Mouse (Mus musculus): Measurements from ENCODE around the gene Cenpm. TPM values are rescaled to one million over a fixed set of nuclear protein-coding genes. Genes with fewer than 3 reads are reported as not detected.

Cenpm gene
- total RNA-seq, 1 experiment from 2014 or later: 15.6 TPM

DNA sequence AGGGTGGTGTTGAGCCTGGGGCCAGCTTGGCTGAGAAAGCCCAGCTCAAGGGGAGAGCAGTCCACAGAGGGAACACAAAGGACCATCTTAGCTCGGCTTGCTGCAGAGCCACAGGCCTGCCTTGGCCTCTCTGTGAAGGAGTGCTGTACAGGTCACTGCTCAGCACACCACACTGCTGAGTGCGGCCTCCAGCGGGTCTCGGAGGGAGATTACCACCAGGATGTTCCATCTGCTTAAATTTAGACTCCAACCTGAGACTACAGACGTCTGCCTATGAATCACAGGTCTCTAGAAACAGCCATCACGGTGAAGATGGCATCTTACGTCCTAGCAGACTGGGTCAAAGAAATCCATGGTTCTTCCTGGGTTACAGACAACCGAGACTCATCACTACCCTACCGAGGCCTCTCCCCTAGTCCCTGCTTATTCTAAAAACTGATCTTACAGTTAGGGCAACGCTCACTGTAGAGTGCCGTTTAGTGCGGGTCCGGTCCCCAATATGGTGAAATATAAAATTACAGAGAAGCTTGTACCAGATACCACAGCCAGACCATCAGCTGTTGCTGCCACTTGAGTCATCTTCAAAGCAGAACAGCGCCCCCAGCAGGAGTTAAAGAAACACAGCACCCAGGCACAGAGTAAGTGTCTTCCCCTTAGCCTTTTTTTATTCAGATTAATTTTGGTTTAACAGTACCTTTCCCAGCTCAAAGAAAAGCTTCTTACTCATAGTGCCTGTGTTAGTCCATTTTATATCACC lies 23.3 kb downstream of the Cenpm start:
- ATAC-seq (replicated peaks in 1 of 2; ENCODE audit: insufficient read depth in 1 of 2, low FRiP score in 2 of 2, low TSS enrichment in 1 of 2, low read depth in 1 of 2, poor library complexity in 2 of 2, severe bottlenecking in 2 of 2): no peak

DNA sequence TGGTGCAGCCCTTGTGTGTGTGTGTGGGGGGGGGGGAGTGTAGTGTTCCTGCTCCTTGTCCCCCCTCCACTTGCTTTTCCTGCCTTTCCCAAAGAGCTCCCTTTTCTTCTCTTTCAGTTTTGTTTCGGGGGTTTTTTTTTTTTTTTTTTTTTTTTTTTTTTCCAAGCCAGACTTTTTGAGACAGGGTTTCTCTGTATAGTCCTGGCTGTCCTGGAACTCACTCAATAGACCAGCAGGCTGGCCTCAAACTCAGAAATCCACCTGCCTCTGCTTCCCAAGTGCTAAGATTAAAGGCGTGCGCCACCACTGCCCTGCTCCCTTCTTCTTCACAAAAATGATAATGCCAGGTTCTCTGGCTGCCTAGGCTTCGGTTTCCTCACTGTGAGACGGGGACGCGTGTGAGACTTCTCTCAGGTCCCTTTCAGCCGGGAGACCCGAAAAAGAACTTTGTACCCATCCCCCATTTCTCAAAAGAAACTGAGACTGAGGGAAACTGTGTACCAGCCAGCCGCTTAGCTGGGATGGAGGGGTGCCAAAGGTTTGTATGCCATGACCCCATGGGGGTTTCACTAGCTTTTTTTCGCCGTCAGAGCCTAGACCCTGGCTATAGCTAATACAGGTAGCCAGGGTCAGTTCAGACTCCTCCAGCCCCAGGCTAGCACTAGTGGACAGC lies 24.4 kb downstream of the Cenpm start:
- no peak for ATAC-seq (replicated peaks in 1 of 2; ENCODE audit: insufficient read depth in 1 of 2, low FRiP score in 2 of 2, low TSS enrichment in 1 of 2, low read depth in 1 of 2, poor library complexity in 2 of 2, severe bottlenecking in 2 of 2)

DNA sequence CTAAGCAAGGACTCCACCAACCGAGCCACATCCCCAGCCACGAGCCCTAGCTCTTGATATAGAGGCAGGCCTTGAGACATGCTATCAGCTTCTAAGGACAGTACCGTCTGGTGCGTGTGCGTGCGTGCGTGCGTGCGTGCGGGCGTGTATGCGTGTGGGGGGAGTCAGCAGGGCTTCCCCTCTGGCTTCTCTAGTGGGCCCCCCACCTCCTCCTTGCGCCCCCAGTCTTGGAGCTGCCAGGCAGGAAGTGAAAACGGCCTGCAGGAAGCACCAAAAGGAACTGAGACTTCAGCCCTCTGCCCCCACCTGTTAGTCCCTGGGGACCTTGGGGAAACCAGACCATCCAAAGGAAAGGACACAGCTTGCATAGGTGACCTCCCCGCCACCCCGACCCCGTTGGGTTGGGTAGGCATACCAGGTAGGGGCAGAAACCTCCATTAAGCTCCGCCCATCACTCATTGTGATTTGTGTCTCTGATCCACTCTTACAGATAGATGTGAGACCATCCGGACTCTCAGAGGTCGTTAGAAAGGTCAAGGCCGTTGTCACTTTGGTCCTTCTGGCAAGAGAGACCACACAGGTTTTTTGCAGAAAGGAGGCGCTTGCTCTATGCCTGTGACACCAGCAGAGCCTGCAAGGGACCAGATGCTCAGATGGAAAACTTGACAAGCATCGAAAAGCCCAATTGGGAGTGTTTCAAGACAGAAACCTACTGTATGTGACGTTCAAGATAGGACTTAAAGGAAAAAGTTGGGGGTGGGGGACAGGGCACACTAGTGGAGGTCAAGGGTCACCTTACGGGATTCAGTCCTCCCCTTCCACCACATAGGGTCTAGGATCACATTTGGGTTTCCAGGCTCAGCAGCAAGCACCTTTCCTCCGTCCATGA lies 25.5 kb downstream of the Cenpm start:
- ATAC-seq (replicated peaks in 1 of 2; ENCODE audit: insufficient read depth in 1 of 2, low FRiP score in 2 of 2, low TSS enrichment in 1 of 2, low read depth in 1 of 2, poor library complexity in 2 of 2, severe bottlenecking in 2 of 2): peak; percentile 28 to 58; a peak in 2 of 4 replicates

DNA sequence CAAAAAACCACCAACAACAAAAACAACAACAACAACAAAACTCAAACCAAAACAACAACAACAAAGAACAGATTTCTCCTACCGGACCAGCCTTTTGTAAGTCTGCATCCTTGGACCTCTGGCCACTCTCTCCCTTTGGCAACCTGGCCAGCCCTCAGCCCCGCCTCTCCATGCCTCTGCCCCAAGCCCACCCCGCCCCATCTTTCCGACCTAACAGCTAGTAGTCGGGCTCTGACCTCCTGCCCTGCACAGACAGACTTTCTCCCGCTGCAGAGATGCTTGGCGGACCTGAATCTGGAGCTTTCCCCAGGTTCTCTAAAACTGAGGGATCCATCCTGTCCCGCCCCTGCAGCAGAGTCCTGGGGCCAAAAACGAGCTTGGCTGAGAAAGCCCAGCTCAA lies 26.6 kb downstream of the Cenpm start:
- ATAC-seq (replicated peaks in 1 of 2; ENCODE audit: insufficient read depth in 1 of 2, low FRiP score in 2 of 2, low TSS enrichment in 1 of 2, low read depth in 1 of 2, poor library complexity in 2 of 2, severe bottlenecking in 2 of 2): no peak

DNA sequence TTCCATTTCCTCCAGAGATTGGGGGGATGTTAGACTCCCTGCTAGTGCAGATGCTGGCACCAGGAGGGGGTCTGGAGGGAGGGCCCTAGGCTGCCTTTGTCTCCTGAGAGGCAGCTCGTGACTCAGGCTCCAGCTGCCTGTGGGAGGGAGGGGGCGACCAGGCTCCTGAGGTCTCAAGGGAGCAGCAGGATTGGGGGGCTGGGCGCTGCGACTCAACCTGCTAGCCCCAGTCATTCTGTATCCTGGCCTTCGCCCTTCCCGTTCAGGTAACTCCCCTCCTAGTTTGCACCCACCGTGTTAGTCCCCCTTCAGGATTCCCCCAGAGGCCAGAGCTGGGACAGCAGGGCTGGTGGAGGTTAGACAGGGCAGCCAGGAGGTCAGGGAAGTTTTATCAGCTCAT lies 27.5 kb downstream of the Cenpm start:
- ATAC-seq (replicated peaks in 1 of 2; ENCODE audit: insufficient read depth in 1 of 2, low FRiP score in 2 of 2, low TSS enrichment in 1 of 2, low read depth in 1 of 2, poor library complexity in 2 of 2, severe bottlenecking in 2 of 2): no peak

DNA sequence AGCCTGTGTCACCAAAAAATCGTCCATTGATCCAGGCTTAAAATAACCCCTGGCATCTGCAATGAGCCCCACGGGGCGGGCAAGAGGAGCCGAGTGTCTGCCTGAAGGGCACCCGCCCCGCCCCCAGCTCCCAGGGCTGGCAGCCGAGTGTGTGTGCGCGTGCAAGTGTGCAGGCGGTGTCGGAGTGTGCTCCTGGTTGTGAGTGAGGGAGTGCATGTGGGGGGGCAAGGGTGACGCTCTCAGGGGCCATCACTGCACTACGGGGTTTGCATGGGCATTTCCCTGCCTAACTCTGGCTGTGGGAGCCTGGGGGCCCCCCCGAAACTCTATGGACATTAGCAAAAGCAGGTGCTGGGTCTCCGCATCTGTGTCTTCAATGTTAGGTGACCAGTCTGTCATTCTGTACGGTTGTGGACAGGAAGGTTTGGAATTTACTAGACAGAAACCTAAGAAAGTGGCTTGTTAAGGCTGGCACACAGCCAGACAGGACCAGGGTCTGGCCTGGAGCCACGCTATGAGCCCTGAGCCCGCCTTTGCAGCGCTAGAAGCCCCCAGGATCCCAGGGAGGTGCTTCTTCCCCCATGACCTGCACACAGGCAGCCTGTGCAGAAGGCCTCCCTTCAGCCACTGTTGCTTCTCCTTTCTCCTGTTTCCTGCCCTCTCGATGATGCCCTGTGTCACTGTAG lies 28.3 kb downstream of the Cenpm start:
- ATAC-seq (replicated peaks in 1 of 2; ENCODE audit: insufficient read depth in 1 of 2, low FRiP score in 2 of 2, low TSS enrichment in 1 of 2, low read depth in 1 of 2, poor library complexity in 2 of 2, severe bottlenecking in 2 of 2): no peak

DNA sequence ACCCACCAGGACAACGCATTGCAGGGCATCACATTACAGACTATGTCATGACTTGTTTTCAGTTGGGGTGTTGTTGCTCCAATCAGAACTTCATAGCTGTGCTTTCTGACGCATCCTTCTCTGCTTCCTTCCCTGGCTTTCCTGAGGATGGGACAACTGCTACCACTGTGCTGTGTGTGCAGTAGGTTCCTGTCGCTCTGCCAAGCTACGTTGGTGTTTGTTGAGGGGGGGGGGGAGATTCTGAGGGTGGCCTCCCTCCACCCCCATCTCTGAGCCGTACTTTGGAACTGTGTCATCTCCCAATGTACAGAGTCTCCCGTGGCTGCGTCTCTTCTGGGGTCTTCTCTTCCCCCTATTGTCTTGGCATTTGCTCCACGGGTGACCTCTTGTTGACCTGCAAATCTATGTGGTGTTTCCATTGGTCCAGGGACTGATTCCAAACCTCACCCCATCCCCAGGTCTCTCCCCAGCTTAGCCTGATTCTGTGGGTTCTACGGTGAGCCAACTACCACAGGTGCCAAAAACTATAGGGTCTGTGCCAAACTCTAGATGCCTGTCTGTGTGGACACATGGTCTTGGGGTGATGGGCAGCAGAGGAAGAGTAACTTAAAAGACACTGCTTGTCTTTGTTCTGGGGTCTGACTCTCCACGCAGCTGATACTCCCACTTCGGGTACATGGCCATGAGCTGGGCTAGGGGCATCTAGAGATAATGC lies 29.1 kb downstream of the Cenpm start:
- no peak for ATAC-seq (replicated peaks in 1 of 2; ENCODE audit: insufficient read depth in 1 of 2, low FRiP score in 2 of 2, low TSS enrichment in 1 of 2, low read depth in 1 of 2, poor library complexity in 2 of 2, severe bottlenecking in 2 of 2)

DNA sequence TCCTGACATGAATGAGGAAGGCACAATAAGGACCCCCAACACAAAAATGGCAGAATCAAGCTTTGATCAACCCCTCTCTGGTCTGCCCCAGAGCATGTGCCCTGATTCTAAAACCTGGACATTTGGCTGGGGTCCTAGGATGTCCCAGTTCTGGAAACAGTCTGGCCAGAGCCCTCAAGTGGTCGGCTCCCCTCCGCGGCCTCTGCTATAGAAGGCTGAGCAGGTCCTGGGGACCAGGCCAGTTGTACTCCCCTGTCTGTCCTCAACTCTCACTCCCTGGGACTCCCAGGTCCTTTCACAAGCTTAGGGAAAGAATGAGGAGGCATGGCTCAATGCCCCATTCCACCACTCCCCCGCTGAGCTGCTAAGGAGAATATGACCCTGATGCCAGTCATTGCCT lies 31.3 kb downstream of the Cenpm start:
- no peak for ATAC-seq (replicated peaks in 1 of 2; ENCODE audit: insufficient read depth in 1 of 2, low FRiP score in 2 of 2, low TSS enrichment in 1 of 2, low read depth in 1 of 2, poor library complexity in 2 of 2, severe bottlenecking in 2 of 2)

DNA sequence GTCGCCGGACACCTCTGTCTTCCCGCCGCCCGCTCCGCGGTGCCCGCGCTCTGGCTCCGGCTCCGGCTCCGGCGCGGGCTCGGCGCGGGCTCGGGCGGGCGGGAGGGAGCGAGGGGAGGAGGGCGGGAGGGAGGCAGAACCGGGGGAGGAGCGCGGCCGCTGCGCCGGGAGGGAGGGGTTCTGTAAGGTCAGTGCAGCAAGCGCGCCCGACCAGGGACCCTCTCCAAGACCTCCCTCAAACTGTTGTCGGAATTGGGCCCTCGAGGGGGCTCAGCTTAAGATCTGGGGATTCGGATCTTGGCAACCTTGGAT lies 31.8 kb downstream of the Cenpm start, which contains the start of gene Shisa8:
TSS of gene Shisa8 (minus strand) at position 64 of the 312 bp plus-strand sequence.
- ATAC-seq (replicated peaks in 1 of 2; ENCODE audit: insufficient read depth in 1 of 2, low FRiP score in 2 of 2, low TSS enrichment in 1 of 2, low read depth in 1 of 2, poor library complexity in 2 of 2, severe bottlenecking in 2 of 2): no peak

DNA sequence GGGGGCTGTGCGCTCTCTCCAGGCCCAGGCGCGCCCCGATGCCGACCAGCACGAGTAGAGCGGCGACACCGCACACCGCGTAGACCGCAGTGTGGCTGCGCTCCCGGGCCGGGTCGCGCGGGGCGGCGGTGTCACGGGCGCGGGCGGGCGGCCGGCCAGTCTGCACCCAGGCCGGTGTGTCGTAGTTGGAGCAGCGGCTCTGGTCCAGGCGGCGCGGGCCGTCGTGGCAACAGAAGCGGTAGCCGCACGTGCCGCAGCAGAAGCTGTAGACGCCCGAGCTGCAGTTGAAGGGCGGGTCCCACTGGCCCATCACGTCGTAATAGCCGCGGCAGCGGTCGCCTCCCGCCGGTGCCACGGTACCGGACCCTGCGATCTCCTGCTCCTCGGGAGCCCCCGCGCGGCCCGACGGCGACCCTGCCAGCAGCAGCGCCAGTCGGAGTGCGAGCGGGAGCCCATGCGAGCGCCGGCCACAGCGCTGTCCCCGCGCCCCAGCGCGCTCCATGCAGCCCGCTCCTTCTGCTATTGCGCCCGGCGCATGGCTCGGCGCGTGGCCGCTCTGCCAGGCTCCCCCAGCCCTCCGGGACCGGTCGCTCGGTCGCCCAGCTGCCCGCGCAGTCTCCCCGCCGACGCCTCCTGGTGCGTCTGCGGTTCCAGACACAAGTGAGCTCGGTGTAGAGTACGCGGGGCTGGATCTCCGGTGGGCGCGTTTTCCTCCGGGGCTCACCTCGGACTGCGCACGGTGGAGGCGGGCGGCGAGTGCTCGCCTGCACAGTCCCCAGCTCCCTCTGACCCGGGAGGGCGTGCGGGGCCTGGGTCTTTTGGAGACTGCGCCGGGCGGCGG lies 32.4 kb downstream of the Cenpm start:
- no peak for ATAC-seq (replicated peaks in 1 of 2; ENCODE audit: insufficient read depth in 1 of 2, low FRiP score in 2 of 2, low TSS enrichment in 1 of 2, low read depth in 1 of 2, poor library complexity in 2 of 2, severe bottlenecking in 2 of 2)

DNA sequence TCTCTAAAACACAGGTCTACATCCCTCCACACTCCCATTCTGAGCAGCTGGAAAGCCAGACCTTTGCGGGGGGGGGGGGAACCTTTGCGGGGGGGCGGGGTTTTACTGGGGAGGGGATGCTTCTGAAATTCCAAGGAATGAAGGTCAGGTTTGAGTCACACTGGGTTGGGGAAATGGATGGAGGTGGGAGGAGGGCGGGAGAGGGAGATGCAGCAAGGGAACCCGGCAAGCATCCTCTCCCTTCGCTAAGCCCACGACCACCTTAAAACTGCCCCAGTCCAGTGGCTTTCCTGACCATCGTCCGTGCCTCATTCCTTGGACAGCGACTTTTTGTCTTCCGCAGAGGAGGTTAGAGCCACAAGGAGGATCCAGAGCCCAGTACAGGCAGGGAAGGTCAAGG lies 33.3 kb downstream of the Cenpm start:
- ATAC-seq (replicated peaks in 1 of 2; ENCODE audit: insufficient read depth in 1 of 2, low FRiP score in 2 of 2, low TSS enrichment in 1 of 2, low read depth in 1 of 2, poor library complexity in 2 of 2, severe bottlenecking in 2 of 2): no peak

DNA sequence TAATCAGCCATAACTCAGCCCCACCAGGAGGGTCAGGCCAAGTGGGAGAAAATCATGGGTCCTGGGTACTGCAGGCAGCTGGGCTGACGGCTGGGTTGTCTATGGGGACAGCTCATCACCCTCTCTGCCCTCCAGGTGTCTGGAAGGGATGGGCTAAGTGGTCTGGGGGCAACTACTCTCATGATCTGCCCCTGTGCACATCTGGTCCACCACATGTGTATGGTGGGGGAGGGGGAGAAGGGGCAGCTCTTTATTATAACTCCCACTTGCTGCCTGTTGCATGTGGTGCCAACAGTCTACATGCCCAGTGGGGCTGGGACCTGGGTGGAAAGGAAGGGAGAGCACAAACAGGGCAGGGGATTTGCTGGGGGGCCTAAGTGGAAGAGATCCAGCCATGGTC lies 33.7 kb downstream of the Cenpm start:
- ATAC-seq (replicated peaks in 1 of 2; ENCODE audit: insufficient read depth in 1 of 2, low FRiP score in 2 of 2, low TSS enrichment in 1 of 2, low read depth in 1 of 2, poor library complexity in 2 of 2, severe bottlenecking in 2 of 2): no peak

DNA sequence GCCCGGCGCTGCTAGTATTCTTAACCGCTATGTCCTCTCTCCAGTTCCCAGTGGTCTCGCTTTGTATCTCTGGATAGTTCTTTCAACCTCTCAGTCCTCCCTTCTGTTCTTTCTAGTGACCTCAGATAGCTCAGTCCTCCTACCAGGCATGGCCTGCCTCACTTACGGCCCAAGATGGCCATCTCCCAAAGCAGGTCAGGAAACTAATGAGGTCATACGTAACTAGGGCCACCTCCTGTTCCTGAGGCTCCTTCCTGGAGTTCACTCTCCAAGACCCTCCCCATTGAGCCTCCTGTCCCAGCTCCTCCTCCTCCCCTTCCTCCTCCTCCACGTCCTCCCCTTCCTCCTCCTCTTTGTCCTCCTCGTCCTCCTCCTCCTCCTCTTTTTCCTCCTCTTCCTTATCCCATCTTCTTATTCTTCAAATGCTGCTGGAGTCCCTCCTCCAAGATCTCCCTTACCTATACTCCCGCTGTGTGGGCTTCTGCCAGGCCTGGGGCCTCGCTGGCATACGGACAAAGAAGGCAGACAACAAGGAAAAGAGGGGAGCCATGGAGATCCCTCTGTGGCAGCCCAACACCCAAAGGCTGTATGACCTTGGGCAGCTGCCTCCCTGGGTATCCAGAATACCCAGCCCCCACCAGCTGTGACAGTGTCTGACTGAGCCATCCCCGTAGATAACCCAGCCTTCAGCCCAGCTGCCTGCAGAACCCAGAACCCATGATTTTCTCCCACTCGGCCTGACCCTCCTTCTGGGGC lies 35.1 kb downstream of the Cenpm start:
- no peak for ATAC-seq (replicated peaks in 1 of 2; ENCODE audit: insufficient read depth in 1 of 2, low FRiP score in 2 of 2, low TSS enrichment in 1 of 2, low read depth in 1 of 2, poor library complexity in 2 of 2, severe bottlenecking in 2 of 2)

DNA sequence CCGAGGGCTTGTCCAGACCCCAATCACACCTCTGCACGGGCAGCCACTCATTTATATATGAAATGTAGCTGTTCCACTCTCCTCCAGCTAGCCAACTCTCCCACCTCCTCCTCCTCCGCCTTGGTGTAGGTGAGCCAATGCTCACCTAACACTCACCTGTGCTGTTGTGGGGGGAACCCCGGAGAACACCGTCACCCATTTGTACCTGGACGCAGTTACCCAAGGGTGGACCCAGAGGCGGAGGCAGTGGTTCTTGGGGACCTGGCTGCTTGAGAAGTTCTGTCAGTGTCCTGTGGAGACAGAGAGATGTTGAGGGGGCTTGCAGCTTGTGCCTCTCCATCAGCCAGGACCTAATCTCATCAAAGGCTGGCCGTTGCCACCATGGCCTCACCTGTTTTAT lies 36.2 kb downstream of the Cenpm start:
- ATAC-seq (replicated peaks in 1 of 2; ENCODE audit: insufficient read depth in 1 of 2, low FRiP score in 2 of 2, low TSS enrichment in 1 of 2, low read depth in 1 of 2, poor library complexity in 2 of 2, severe bottlenecking in 2 of 2): no peak

DNA sequence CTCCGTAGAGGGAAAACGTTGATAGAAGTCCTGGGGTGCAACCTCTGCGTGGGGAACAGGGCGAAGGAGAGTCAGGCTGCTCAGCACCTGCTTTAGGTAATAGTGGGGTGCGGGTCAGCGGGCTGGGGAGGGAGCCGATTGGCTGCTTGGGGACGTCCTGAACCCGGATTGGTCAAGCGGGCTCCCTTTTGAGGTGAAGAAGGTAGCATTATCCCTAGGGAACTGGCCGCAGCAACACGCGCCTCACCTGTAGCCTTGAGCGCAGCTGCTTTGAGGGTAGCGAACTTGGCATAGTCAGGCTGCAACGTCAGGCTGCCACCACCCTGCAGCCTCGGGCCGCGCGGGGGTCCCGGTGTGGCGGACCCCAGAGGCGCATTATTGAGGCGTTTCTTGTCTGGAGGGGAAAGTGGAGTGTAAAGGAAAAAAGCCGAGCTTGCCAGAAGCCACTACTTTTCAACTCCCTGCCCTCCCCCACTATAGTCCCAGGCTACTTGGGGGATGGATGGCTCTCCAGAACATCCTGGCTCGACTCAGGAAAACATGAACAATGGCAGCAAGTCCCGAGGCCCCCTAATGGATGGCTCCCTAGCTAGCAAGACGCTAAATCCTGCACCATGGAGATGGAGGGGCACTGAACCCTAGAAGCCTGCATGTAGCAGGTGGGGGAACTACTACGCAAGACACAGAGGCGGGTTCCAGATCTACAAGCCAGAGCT lies 36.9 kb downstream of the Cenpm start:
- no peak for ATAC-seq (replicated peaks in 1 of 2; ENCODE audit: insufficient read depth in 1 of 2, low FRiP score in 2 of 2, low TSS enrichment in 1 of 2, low read depth in 1 of 2, poor library complexity in 2 of 2, severe bottlenecking in 2 of 2)
